Mouse (Mus musculus) limb, embryonic 13.5 days (tissue): ENCODE data around the gene Fam229a. TPM values are rescaled to one million over a fixed set of nuclear protein-coding genes. Genes with fewer than 3 reads are reported as not detected.

Experiments
- ATAC-seq: fragments of 200-750 bp; cut with Nextera tagmentation; 2 replicates; pipeline ENCODE4 v1.8.0; 2017; ENCODE audit warnings: low read depth, moderate number of reproducible peaks, moderate TSS enrichment; ENCODE audit not compliant: low FRiP score
- H3K27ac ChIP-seq: fragments of 300-500 bp; sonication (generic); 2 replicates; pipeline ENCODE4 v1.5.1; 2015; ENCODE audit warnings: inconsistent platforms, mild to moderate bottlenecking, moderate library complexity
- H3K27me3 ChIP-seq: fragments of 300-500 bp; sonication (generic); 2 replicates; pipeline ENCODE4 v1.6.1; 2015; ENCODE audit warnings: mild to moderate bottlenecking, inconsistent platforms
- H3K36me3 ChIP-seq: fragments of 300-500 bp; sonication (generic); 2 replicates; pipeline ENCODE4 v1.6.1; 2015; ENCODE audit warnings: inconsistent platforms, mild to moderate bottlenecking, moderate library complexity
- H3K4me1 ChIP-seq: fragments of 300-500 bp; sonication (generic); 2 replicates; pipeline ENCODE4 v1.6.1; 2015; ENCODE audit warnings: inconsistent platforms
- H3K4me2 ChIP-seq: fragments of 300-500 bp; sonication (generic); replicated peaks from 2 replicates; pipeline ENCODE4 v1.6.1; 2015; ENCODE audit warnings: inconsistent platforms, mild to moderate bottlenecking, moderate library complexity
- H3K4me3 ChIP-seq: fragments of 300-500 bp; sonication (generic); 2 replicates; pipeline ENCODE4 v1.5.1; 2015; ENCODE audit warnings: moderate library complexity, mild to moderate bottlenecking, inconsistent platforms
- H3K9ac ChIP-seq: fragments of 300-500 bp; sonication (generic); 2 replicates; pipeline ENCODE4 v1.6.1; 2015; ENCODE audit warnings: mild to moderate bottlenecking, inconsistent platforms
- H3K9me3 ChIP-seq: fragments of 300-500 bp; sonication (generic); 2 replicates; pipeline ENCODE4 v1.6.1; 2016; ENCODE audit warnings: inconsistent platforms
- WGBS: fragments of 180-500 bp; shearing (Covaris S2); methylation state at CpG from one replicate; pipeline ENCODE4 v1.1.7; 2015; 5-methylcytosine and 5-hydroxymethylcytosine counted together
- polyA plus RNA-seq: library from polyadenylated mRNA; unstranded; fragments of >200 nt; fragmentation: Nextera tagmentation; extraction: Ambion mirVana; gene quantifications from 2 replicates; pipeline ENCODE4 v1.2.1, GENCODE M21; 2015

The Fam229a gene
- polyA plus RNA-seq, 1 experiment from 2014 or later: not detected

GRCm38 (mm10) chr4:129500017-129500416, 9.0 kb downstream of the Fam229a start:
- no peak overlapping the region; the same call in 1 of the 2 replicates for H3K9ac ChIP-seq
- no peaks in the 10 kb centered on the region for H3K9me3 ChIP-seq
- ATAC-seq: no peak
- H3K4me1 ChIP-seq: peaks cover 27% of the 10 kb centered on the region
- H3K4me3 ChIP-seq: peak overlapping the region; percentile 59; the same call in 1 of the 2 replicates
- H3K27me3 ChIP-seq: no peaks in the 10 kb centered on the region
- H3K4me2 ChIP-seq: peak overlapping the region; percentile 73
- peak overlapping the region; percentile 89; the same call in 1 of the 2 replicates for H3K27ac ChIP-seq
- WGBS: 80% methylated on average over 8 of the region's 8 CpGs
- no peaks in the 10 kb centered on the region for H3K36me3 ChIP-seq

- H3K9ac ChIP-seq: peak overlapping the region; percentile 69
- peaks cover 19% of the 10 kb centered on the region for H3K4me1 ChIP-seq
- H3K4me2 ChIP-seq: peak overlapping the region; percentile 73
- WGBS: 1% methylated on average over 46 of the region's 49 CpGs
- no peaks in the 10 kb centered on the region for H3K9me3 ChIP-seq
- H3K27me3 ChIP-seq: no peaks in the 10 kb centered on the region
- H3K36me3 ChIP-seq: no peaks in the 10 kb centered on the region
- H3K27ac ChIP-seq: peak overlapping the region; percentile 89
- ATAC-seq: peak; percentile 90
- H3K4me3 ChIP-seq: peak overlapping the region; percentile 59
These were observed 9.9 kb downstream of the Fam229a start for GRCm38 (mm10) chr4:129500607-129501566.

GRCm38 (mm10) chr4:129502327-129502888, 11.4 kb downstream of the Fam229a start:
- Histone ChIP-seq H3K4me3 (no peak overlapping the region), H3K4me1 (peaks cover 8% of the 10 kb centered on the region; the same call in 1 of the 2 replicates), H3K9me3 (no peaks in the 10 kb centered on the region), H3K4me2 (no peak overlapping the region), H3K27me3 (no peaks in the 10 kb centered on the region), H3K36me3 (no peaks in the 10 kb centered on the region), H3K9ac (no peak overlapping the region), H3K27ac (no peak overlapping the region; the same call in 1 of the 2 replicates)
- 71% methylated on average over 9 of the region's 9 CpGs for WGBS
- no peak for ATAC-seq

- Histone ChIP-seq H3K9me3 (no peaks in the 10 kb centered on the region), H3K9ac (no peak overlapping the region), H3K4me3 (no peak overlapping the region), H3K4me2 (no peak overlapping the region), H3K36me3 (no peaks in the 10 kb centered on the region), H3K4me1 (peaks cover 8% of the 10 kb centered on the region; the same call in 1 of the 2 replicates), H3K27me3 (no peaks in the 10 kb centered on the region), H3K27ac (no peak overlapping the region)
- 73% methylated on average over 11 of the region's 11 CpGs for WGBS
- ATAC-seq: no peak
These were observed 12.0 kb downstream of the Fam229a start for GRCm38 (mm10) chr4:129502901-129503444.

GRCm38 (mm10) chr4:129505511-129505910, 14.5 kb downstream of the Fam229a start:
- no peak overlapping the region for H3K4me2 ChIP-seq
- ATAC-seq: no peak
- H3K4me3 ChIP-seq: no peak overlapping the region
- no peak overlapping the region for H3K27ac ChIP-seq
- H3K9me3 ChIP-seq: no peaks in the 10 kb centered on the region
- no peak overlapping the region for H3K9ac ChIP-seq
- WGBS: 84% methylated on average over 3 of the region's 3 CpGs
- no peaks in the 10 kb centered on the region for H3K4me1 ChIP-seq
- no peaks in the 10 kb centered on the region for H3K27me3 ChIP-seq
- H3K36me3 ChIP-seq: no peaks in the 10 kb centered on the region

GRCm38 (mm10) chr4:129507434-129508236, 16.6 kb downstream of the Fam229a start:
- no peaks in the 10 kb centered on the region for H3K27me3 ChIP-seq
- H3K36me3 ChIP-seq: no peaks in the 10 kb centered on the region
- H3K4me3 ChIP-seq: no peak overlapping the region
- H3K4me2 ChIP-seq: no peak overlapping the region
- WGBS: 59% methylated on average over 9 of the region's 10 CpGs
- H3K9me3 ChIP-seq: no peaks in the 10 kb centered on the region
- H3K27ac ChIP-seq: no peak overlapping the region
- no peak overlapping the region for H3K9ac ChIP-seq
- peaks cover 12% of the 10 kb centered on the region for H3K4me1 ChIP-seq
- ATAC-seq: no peak

GRCm38 (mm10) chr4:129508237-129508515, 17.2 kb downstream of the Fam229a start:
- peaks cover 17% of the 10 kb centered on the region for H3K4me1 ChIP-seq
- no peak overlapping the region for H3K4me2 ChIP-seq
- no peaks in the 10 kb centered on the region for H3K27me3 ChIP-seq
- H3K9me3 ChIP-seq: no peaks in the 10 kb centered on the region
- H3K36me3 ChIP-seq: no peaks in the 10 kb centered on the region
- H3K9ac ChIP-seq: no peak overlapping the region
- WGBS: 63% methylated on average over 3 of the region's 3 CpGs
- H3K27ac ChIP-seq: no peak overlapping the region
- no peak overlapping the region for H3K4me3 ChIP-seq
- no peak for ATAC-seq

- Histone ChIP-seq H3K36me3 (no peaks in the 10 kb centered on the region), H3K4me3 (no peak overlapping the region), H3K4me1 (peaks cover 18% of the 10 kb centered on the region), H3K9me3 (no peaks in the 10 kb centered on the region), H3K27me3 (no peaks in the 10 kb centered on the region), H3K9ac (0 out of 2 replicates have a peak overlapping the region, but pooled peaks have one; percentile 13), H3K27ac (no peak overlapping the region), H3K4me2 (no peak overlapping the region)
- WGBS: 62% methylated on average over 15 of the region's 15 CpGs
- ATAC-seq: no peak
These were observed 18.0 kb downstream of the Fam229a start for GRCm38 (mm10) chr4:129508834-129509600.

GRCm38 (mm10) chr4:129509650-129510049, 18.7 kb downstream of the Fam229a start:
- 78% methylated on average over 3 of the region's 3 CpGs for whole genome bisulfite sequencing
- no peak for ATAC-seq
- Histone ChIP-seq H3K36me3 (no peaks in the 10 kb centered on the region), H3K4me2 (no peak overlapping the region), H3K9me3 (no peaks in the 10 kb centered on the region), H3K27ac (no peak overlapping the region), H3K27me3 (no peaks in the 10 kb centered on the region), H3K4me1 (peaks cover 18% of the 10 kb centered on the region), H3K4me3 (no peak overlapping the region), H3K9ac (no peak overlapping the region)

GRCm38 (mm10) chr4:129510723-129511412, 19.9 kb downstream of the Fam229a start:
- H3K27me3 ChIP-seq: no peaks in the 10 kb centered on the region
- peak overlapping the region; percentile 22; the same call in 1 of the 2 replicates for H3K27ac ChIP-seq
- no peaks in the 10 kb centered on the region for H3K9me3 ChIP-seq
- H3K4me3 ChIP-seq: no peak overlapping the region
- H3K4me1 ChIP-seq: peaks cover 29% of the 10 kb centered on the region
- ATAC-seq: no peak
- peaks cover 12% of the 10 kb centered on the region for H3K36me3 ChIP-seq
- no peak overlapping the region; the same call in 1 of the 2 replicates for H3K9ac ChIP-seq
- 53% methylated on average over 6 of the region's 6 CpGs for WGBS
- H3K4me2 ChIP-seq: no peak overlapping the region
